Mouse (Mus musculus): ENCODE measurements around the gene Mcts1. TPM values are rescaled to one million over a fixed set of nuclear protein-coding genes. Genes with fewer than 3 reads are reported as not detected.

Mcts1 gene
- polyA plus RNA-seq (2017; shearing (Covaris generic)), result 100 to 1,000 TPM; 150 to 165 TPM

DNA sequence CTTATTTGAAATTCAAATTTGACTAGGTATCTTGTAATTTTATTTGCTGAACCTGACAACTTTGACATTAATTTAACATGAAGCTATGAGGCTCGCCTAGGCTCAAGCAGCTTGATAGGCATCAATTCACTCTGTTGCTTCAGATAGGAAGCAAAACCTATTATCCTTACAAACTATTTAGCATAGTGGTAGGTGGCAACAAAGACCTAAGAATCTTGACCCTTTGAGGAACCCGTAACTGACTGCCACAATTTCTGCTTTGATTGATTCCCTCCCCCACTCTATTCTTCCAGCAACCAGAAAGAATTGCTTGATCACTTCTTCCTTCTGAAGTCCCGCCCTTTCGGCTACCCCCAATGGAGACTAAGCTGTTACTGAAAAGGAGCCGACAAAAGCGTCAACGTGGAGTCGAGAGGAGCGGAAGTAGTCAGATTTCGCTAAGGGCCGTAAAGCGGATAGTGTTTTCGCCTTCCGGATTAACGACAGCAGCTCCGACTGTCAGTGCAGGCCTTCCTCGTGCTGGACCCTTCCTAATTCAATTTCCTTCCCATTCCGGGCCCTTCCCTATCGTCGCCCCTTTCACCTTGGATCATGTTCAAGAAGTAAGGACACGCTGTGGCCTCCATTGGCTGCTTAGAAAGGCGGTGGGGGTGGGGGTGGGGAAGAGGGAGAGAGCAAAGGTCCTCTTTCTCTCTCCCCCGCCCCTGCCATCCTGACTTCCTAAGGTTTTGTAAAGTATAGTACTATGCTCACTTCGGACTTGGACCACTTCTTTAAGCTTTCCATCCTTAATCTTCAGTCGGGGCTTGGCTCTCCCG, at the start of gene Mcts1:
TSS of gene Mcts1 (plus strand) at position 402 of the 818 bp plus-strand sequence.

DNA sequence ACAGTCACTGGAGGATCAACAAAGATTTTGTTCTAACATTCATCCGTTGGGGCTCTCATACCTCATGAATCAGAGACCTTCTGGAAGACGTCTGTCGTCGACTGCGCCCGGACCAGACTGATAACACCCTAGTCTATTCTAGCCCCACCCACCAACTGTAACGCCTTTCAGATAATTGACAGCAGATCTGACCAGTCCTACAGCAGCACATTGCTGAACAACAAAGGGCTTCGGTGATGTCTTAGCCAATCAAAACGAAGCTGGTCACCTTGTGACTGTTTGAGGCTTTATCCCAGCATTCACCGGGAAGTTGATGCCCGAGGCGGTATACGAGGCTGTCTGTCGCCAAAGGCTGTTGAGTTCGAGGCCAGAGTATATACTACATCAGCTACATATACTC, 24.3 kb upstream of the Mcts1 start, which contains the start of gene Cul4b:
TSS of gene Cul4b (minus strand) at position 119 of the 400 bp plus-strand sequence.

GRCm38 (mm10) chrX:38634801-38635637, 34.6 kb downstream of the Mcts1 start, which contains the start of gene C1galt1c1:
Gene C1galt1c1, minus strand, starts transcription at chrX:38635087.

Other genes starting within 250 kb of the Mcts1 start
- 10 to 100 TPM; 59.0 to 90.9 TPM for gene Lamp2, start 144.1 kb upstream of the Mcts1 start, polyA plus RNA-seq (2017; shearing (Covaris generic))
- 10 to 100 TPM; 27.1 to 28.5 TPM for gene Cul4b, start 24.4 kb upstream of the Mcts1 start, polyA plus RNA-seq (2017; shearing (Covaris generic))
- gene C1galt1c1, start 34.5 kb downstream of the Mcts1 start, polyA plus RNA-seq (2017; shearing (Covaris generic)), result 10 to 100 TPM; 24.6 to 27.2 TPM
- gene 6030498E09Rik, start 172.1 kb downstream of the Mcts1 start, polyA plus RNA-seq (2017; shearing (Covaris generic)), result not detected

Measured in activated CD4-positive, CD25-positive, alpha-beta regulatory T cell (primary cell).